Mouse (Mus musculus): ENCODE data around the gene Olfr1012.
"Not testable (repeated sequence)": the region's sequence is repeated elsewhere in the genome, so short reads cannot be mapped to it uniquely, and the experiment has no call there.

The Olfr1012 gene

GRCm38 (mm10) chr2:85762666-85763065, at the start of gene Olfr1012:
TSS of gene Olfr1012 (minus strand) at chr2:85762766.
- DNase-seq = no peak

GRCm38 (mm10) chr2:85804501-85804900, 41.9 kb upstream of the Olfr1012 start:
- no peak for DNase-seq

- no peak for DNase-seq
These were observed 39.9 kb upstream of the Olfr1012 start, which contains the start of gene Olfr1016 for GRCm38 (mm10) chr2:85802444-85802843. TSS of gene Olfr1016 (minus strand) at chr2:85802544.

GRCm38 (mm10) chr2:85792331-85792730, 29.8 kb upstream of the Olfr1012 start:
- no peak for DNase-seq

- no peak for DNase-seq
These were observed 19.2 kb upstream of the Olfr1012 start, which contains the start of gene Olfr1015 for GRCm38 (mm10) chr2:85781717-85782116. TSS of gene Olfr1015 (plus strand) at chr2:85782017.

GRCm38 (mm10) chr2:85772413-85772812, 9.8 kb upstream of the Olfr1012 start, which contains the start of gene Olfr1014:
TSS of gene Olfr1014 (plus strand) at chr2:85772713.
- DNase-seq = no peak

- DNase-seq = no peak
These were observed 4.2 kb upstream of the Olfr1012 start, which contains the start of gene Olfr1013 for GRCm38 (mm10) chr2:85766798-85767197. TSS of gene Olfr1013 (plus strand) at chr2:85767098.

GRCm38 (mm10) chr2:85753822-85754221, 8.7 kb downstream of the Olfr1012 start:
- no peak for DNase-seq

GRCm38 (mm10) chr2:85725793-85726192, 36.8 kb downstream of the Olfr1012 start:
- DNase-seq = no peak

- no peak for DNase-seq
These were observed 47.4 kb downstream of the Olfr1012 start, which contains the start of gene Olfr1009 for GRCm38 (mm10) chr2:85715119-85715518. TSS of gene Olfr1009 (plus strand) at chr2:85715419.

GRCm38 (mm10) chr2:85711159-85711558, 51.4 kb downstream of the Olfr1012 start:
- DNase-seq = no peak

- not testable (repeated sequence) for DNase-seq
These were observed 51.9 kb downstream of the Olfr1012 start for GRCm38 (mm10) chr2:85710680-85711079.

Data from cerebellum, adult 9-11 months (tissue).